Mouse (Mus musculus): ENCODE results near the gene Ccdc92b. TPM values are rescaled to one million over a fixed set of nuclear protein-coding genes. Genes with fewer than 3 reads are reported as not detected.

The Ccdc92b gene
- polyA plus RNA-seq, 1 experiment from 2014 or later = 0.35 TPM

DNA sequence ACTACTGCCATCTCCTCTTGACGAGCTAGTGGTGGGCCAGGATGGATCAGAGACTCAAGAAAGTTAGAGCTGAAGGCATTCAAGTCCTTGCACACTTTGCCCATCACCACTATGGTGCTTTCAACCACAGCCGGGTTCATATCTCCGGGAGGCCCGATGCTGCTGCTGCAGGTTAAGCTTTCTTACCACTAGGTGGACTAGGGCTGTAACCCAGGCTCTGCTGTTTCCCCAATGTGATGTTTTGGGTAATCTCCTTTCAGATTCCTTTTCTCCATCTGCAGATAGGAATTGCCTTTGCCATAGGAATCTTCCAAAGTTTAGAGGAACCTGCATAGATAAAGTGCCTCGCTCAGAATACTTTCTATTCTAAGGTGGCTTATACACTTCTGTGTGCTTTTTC, 3.8 kb upstream of the Ccdc92b start:
- no peak for ATAC-seq (ENCODE audit: borderline replicate concordance, extremely low read depth, low FRiP score, low TSS enrichment)
- Histone ChIP-seq H3K27me3 (peaks cover 57% of the 10 kb centered on the region), H3K9me3 (no peaks in the 10 kb centered on the region), H3K27ac (no peak overlapping the region), H3K36me3 (no peaks in the 10 kb centered on the region), H3K9ac (no peak overlapping the region), H3K4me3 (no peak overlapping the region), H3K4me1 (peaks cover 11% of the 10 kb centered on the region), H3K4me2 (no peak overlapping the region)
- WGBS = 49% methylated on average over 5 of the region's 5 CpGs

DNA sequence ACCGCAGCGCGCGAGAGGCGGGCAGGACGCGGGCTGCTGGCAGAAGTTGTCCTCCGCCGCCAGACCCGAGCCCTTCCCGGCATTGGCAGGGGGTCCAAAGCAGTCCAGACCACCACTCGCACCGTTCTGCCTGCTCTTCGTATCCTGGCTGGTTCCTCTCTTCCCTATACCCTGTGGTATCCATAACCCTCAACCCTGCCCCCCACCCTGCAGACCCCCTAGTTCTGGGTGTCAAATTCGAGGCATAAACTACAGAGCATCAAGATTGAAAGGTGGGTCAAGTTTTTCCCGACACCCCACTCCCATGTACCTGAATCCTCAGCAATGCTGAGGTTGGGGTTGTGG, 523 bp downstream of the Ccdc92b start:
- peak overlapping the region; percentile 21 for H3K4me3 ChIP-seq
- H3K9me3 ChIP-seq = no peaks in the 10 kb centered on the region
- no peak for ATAC-seq (ENCODE audit: borderline replicate concordance, extremely low read depth, low FRiP score, low TSS enrichment)
- peaks cover 6% of the 10 kb centered on the region for H3K4me1 ChIP-seq
- peak overlapping the region; percentile 49 for H3K4me2 ChIP-seq
- H3K9ac ChIP-seq = no peak overlapping the region
- H3K27me3 ChIP-seq = peaks cover 33% of the 10 kb centered on the region
- 2% methylated on average over 16 of the region's 16 CpGs for WGBS
- no peaks in the 10 kb centered on the region for H3K36me3 ChIP-seq
- no peak overlapping the region for H3K27ac ChIP-seq

DNA sequence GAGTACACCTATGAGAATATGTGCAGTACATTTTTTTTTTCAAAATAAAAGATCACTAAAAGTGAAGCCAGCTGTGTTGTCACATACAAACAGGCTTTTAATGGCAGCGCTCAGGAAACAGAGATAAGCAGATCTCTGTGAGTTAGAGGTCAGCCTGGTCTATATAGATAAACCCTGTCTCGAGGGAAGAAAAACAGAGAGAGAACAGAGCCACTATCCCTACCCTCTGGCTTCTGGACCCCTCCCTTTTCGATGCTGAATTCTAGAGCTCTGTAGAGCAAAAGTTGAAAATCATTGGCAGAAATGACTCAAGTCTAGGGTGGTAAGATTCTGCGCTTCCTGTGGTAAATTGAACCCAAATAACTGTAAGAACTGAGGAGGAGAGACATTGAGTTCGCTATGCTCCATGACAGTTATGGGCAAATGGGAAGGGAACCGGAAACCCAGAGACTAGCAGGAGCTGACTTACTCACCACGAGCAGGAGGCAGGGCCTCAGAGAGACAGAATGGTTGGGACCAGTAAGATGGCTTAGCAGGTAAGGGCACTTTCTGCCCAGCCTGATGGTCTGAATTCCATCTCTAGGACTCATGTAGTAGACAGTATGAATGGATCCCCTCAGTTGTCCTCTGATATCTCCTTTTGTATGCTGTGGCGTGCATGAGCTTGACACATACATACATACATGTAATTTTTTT, 2.7 kb downstream of the Ccdc92b start:
- 62% methylated on average over 8 of the region's 8 CpGs for WGBS
- no peak for ATAC-seq (ENCODE audit: borderline replicate concordance, extremely low read depth, low FRiP score, low TSS enrichment)
- Histone ChIP-seq H3K36me3 (no peaks in the 10 kb centered on the region), H3K9me3 (no peaks in the 10 kb centered on the region), H3K4me2 (no peak overlapping the region), H3K9ac (no peak overlapping the region), H3K27ac (no peak overlapping the region), H3K27me3 (peaks cover 30% of the 10 kb centered on the region), H3K4me3 (no peak overlapping the region), H3K4me1 (peaks cover 6% of the 10 kb centered on the region)

DNA sequence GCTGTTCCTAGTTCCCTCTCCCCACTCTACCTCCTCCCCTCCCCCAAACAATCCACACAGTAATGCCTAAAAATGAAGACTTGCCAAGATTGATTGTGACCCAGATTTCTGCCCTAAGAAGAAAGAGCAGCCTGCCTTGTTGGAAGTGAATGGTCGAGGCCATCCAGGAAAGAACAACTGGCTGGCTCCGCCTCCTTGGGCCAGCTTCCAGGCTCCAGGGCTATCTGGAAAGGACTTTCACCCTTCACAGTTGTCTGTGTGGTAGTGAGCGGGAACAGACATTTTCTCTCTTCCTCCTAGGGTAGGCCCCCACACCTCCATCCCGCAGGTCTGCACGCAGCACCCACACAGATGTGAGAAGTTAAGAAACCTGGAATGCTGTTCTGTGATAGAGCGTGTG, 4.3 kb downstream of the Ccdc92b start:
- H3K4me1 ChIP-seq = peaks cover 6% of the 10 kb centered on the region
- no peak overlapping the region for H3K27ac ChIP-seq
- no peak overlapping the region for H3K4me2 ChIP-seq
- ATAC-seq (ENCODE audit: borderline replicate concordance, extremely low read depth, low FRiP score, low TSS enrichment) = no peak
- no peaks in the 10 kb centered on the region for H3K9me3 ChIP-seq
- H3K36me3 ChIP-seq = no peaks in the 10 kb centered on the region
- no peak overlapping the region for H3K9ac ChIP-seq
- H3K27me3 ChIP-seq = peaks cover 25% of the 10 kb centered on the region
- H3K4me3 ChIP-seq = no peak overlapping the region
- 55% methylated on average over 6 of the region's 6 CpGs for WGBS

DNA sequence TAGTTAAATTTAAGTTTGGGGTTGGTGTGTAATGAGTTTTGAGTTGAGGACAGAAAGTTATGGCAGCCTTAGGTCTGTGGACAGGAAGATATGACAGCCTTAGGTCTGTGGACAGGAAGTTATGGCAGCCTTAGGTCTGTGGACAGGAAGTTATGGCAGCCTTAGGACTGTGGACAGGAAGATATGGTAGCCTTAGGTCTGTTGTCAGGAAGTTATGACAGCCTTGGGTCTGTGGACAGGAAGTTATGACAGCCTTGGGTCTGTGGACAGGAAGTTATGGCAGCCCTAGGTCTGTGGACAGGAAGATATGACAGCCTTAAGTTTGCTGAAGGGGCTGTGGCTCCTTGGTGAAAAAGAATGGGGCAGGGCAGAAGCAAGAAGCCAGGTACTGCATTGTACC, 5.9 kb downstream of the Ccdc92b start:
- Histone ChIP-seq H3K9me3 (no peaks in the 10 kb centered on the region), H3K4me1 (no peaks in the 10 kb centered on the region), H3K36me3 (no peaks in the 10 kb centered on the region), H3K27ac (no peak overlapping the region), H3K27me3 (peaks cover 13% of the 10 kb centered on the region), H3K4me3 (no peak overlapping the region), H3K4me2 (no peak overlapping the region), H3K9ac (no peak overlapping the region)
- ATAC-seq (ENCODE audit: borderline replicate concordance, extremely low read depth, low FRiP score, low TSS enrichment) = no peak

DNA sequence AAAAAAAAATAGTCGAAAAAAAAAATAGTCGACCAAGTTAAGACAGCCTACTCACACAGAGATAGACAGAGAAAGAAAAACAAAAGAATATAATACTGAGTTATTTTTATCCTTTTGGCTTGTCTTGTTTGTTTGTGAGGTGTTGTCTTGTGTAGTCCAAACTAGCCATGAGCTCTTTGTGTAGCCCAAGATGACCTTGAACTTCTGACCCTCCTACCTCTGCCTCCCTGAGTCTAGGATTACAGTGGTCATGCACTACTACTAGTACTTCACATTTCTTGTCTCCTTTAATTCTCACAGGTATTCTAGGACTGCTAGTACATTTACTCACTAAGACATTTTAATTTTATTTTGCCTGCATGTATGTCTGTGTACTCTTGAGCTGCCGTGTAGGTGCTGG, 8.1 kb downstream of the Ccdc92b start:
- H3K27me3 ChIP-seq = no peaks in the 10 kb centered on the region
- no peak overlapping the region for H3K4me3 ChIP-seq
- H3K27ac ChIP-seq = no peak overlapping the region
- H3K9ac ChIP-seq = no peak overlapping the region
- 60% methylated on average over 3 of the region's 3 CpGs for WGBS
- H3K4me2 ChIP-seq = no peak overlapping the region
- no peaks in the 10 kb centered on the region for H3K4me1 ChIP-seq
- H3K9me3 ChIP-seq = no peaks in the 10 kb centered on the region
- no peak for ATAC-seq (ENCODE audit: borderline replicate concordance, extremely low read depth, low FRiP score, low TSS enrichment)
- no peaks in the 10 kb centered on the region for H3K36me3 ChIP-seq

GRCm38 (mm10) chr11:74631880-74632789, 12.7 kb downstream of the Ccdc92b start:
- no peak overlapping the region for H3K9ac ChIP-seq
- no peak for ATAC-seq (ENCODE audit: borderline replicate concordance, extremely low read depth, low FRiP score, low TSS enrichment)
- no peaks in the 10 kb centered on the region for H3K36me3 ChIP-seq
- H3K4me2 ChIP-seq = no peak overlapping the region
- H3K4me3 ChIP-seq = no peak overlapping the region
- WGBS = 52% methylated on average over 7 of the region's 7 CpGs
- no peak overlapping the region for H3K27ac ChIP-seq
- peaks cover 1% of the 10 kb centered on the region for H3K4me1 ChIP-seq
- H3K9me3 ChIP-seq = no peaks in the 10 kb centered on the region
- H3K27me3 ChIP-seq = no peaks in the 10 kb centered on the region

DNA sequence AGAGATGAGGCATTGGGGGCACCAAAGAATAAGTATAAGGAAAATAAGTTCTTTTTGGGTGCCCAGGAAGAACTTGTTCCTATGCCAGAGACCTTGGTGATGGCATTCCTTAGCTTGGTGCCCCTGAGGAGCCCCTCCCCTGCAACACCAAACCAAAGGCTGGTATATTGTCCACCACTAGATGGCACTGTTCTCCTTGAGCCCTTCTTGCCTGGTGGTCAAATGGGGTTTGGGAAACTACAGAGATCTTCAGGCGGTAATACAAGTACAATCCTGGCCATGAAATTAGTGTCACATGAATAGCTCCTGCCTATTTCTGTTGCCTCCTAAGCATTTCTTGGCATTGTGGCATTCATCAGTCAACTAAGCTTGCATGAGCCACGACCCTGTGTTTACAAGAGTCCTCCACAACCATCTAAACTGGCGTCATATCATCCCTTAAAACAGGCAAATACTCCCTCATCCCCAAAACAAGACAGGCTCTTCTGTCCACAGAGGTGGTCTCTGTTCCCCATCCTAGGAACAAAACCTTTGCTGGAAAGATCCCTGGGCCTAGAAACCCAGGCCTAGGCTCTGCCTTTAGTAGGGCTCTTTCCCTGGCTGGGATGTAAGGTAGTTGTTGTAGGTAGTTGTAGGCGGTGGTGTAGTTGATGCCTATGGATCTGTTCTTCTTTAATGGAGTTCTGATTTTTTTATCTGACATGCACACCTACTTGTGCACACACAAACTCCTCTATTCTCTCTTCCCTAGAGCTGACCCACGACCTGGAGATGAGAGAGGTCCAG, 15.3 kb downstream of the Ccdc92b start:
- WGBS = 52% methylated on average over 5 of the region's 5 CpGs
- no peak overlapping the region for H3K4me2 ChIP-seq

GRCm38 (mm10) chr11:74637486-74637885, 18.1 kb downstream of the Ccdc92b start:
- peak overlapping the region; percentile 85 for H3K9ac ChIP-seq
- no peaks in the 10 kb centered on the region for H3K9me3 ChIP-seq
- H3K4me1 ChIP-seq = peaks cover 31% of the 10 kb centered on the region
- no peaks in the 10 kb centered on the region for H3K27me3 ChIP-seq
- peak overlapping the region; percentile 98 for H3K27ac ChIP-seq
- peak overlapping the region; percentile 86 for H3K4me3 ChIP-seq
- H3K4me2 ChIP-seq = peak overlapping the region; percentile 89
- ATAC-seq (ENCODE audit: borderline replicate concordance, extremely low read depth, low FRiP score, low TSS enrichment) = no peak
- no peaks in the 10 kb centered on the region for H3K36me3 ChIP-seq
- 19% methylated on average over 8 of the region's 8 CpGs for WGBS

More for the DNA sequence above, 15.3 kb downstream of the Ccdc92b start:
- Histone ChIP-seq H3K9ac (no peak overlapping the region), H3K4me1 (peaks cover 20% of the 10 kb centered on the region), H3K36me3 (no peaks in the 10 kb centered on the region), H3K4me3 (no peak overlapping the region), H3K27ac (no peak overlapping the region), H3K9me3 (no peaks in the 10 kb centered on the region), H3K27me3 (no peaks in the 10 kb centered on the region)
- ATAC-seq (ENCODE audit: borderline replicate concordance, extremely low read depth, low FRiP score, low TSS enrichment) = no peak

DNA sequence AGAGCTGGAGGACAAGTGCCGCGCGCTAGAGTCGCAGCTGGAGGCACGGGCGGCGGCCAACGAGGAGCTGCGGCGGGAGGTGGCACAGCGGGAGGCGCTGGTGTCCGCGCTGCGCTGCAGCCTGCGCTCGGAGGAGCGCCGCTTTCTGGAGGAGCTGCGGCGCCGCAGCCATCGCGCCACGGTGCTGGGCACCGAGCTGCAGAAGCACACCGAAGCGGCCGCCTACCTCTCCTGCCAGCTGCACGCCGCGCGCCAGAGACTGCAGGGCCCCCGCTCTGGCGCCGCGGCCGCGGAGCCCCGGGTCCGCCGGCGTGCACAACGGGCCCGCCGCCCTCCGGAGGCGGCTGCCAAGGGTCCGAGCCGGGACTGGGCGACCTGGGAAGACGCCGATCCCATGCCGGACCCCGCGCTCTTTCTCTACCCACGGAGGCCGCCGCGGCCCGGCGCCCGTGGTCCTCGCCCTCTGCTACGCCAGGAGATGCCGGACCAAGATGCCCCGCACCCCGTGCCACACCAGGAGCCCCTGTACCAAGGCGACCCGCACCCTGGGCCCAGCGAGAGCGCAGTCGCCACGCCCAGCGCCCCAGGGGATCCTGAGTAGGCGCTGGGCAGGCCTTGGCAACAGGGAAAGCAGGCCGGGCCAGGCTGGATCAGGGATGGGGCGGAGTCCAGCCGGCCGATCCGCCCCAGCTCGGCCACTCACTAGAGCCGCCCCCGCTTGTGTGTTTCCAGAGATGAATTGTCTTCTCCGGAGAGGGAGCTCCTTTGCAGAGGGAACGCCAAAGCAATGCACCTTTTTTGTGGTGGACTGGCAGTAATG, 18.8 kb downstream of the Ccdc92b start:
- H3K4me1 ChIP-seq = peaks cover 31% of the 10 kb centered on the region
- H3K9ac ChIP-seq = peak overlapping the region; percentile 85
- no peaks in the 10 kb centered on the region for H3K9me3 ChIP-seq
- H3K4me2 ChIP-seq = peak overlapping the region; percentile 89
- H3K27me3 ChIP-seq = no peaks in the 10 kb centered on the region
- 0% methylated on average over 64 of the region's 86 CpGs for WGBS
- H3K4me3 ChIP-seq = peak overlapping the region; percentile 86
- H3K27ac ChIP-seq = peak overlapping the region; percentile 98
- peak; percentile 94 for ATAC-seq (ENCODE audit: borderline replicate concordance, extremely low read depth, low FRiP score, low TSS enrichment)
- no peaks in the 10 kb centered on the region for H3K36me3 ChIP-seq

DNA sequence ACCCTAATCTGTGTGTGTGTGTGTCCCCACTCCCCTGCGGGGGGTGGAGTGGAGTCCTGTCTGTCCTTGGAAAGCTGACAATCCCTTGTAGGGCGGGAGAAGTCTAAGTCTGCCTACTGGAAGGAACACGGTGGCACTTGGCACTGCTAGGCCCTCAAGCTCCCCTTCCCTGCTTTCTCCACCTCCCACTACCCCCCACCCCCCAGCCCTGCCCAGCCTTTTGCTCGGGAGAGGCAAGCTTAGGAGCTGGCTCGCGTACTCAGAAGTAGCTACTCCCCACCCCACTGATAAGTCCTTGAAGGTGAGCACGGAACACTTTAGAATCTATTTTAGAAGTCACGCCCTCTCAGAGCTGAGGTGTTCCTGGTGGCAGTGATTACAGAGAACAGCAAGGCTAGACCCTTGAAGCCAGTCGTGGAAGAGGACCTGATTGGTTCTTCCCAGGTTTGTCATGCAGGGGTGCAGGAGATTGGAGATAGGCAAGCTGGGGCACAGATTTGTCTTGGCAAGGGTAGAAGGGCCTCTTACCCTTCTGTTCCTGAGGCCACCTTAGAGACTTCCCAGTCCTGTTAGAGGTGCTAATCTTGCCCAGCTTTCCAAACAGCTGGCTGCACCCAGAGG, 19.5 kb downstream of the Ccdc92b start:
- Histone ChIP-seq H3K27ac (peak overlapping the region; percentile 98), H3K4me3 (peak overlapping the region; percentile 86), H3K36me3 (no peaks in the 10 kb centered on the region), H3K9ac (peak overlapping the region; percentile 85), H3K9me3 (no peaks in the 10 kb centered on the region), H3K27me3 (no peaks in the 10 kb centered on the region), H3K4me2 (peak overlapping the region; percentile 89), H3K4me1 (peaks cover 31% of the 10 kb centered on the region)
- 9% methylated on average over 9 of the region's 9 CpGs for WGBS
- peak; percentile 46 for ATAC-seq (ENCODE audit: borderline replicate concordance, extremely low read depth, low FRiP score, low TSS enrichment)
